Mouse (Mus musculus): Measurements from ENCODE around the gene Zcchc2.

Zcchc2 gene

DNA sequence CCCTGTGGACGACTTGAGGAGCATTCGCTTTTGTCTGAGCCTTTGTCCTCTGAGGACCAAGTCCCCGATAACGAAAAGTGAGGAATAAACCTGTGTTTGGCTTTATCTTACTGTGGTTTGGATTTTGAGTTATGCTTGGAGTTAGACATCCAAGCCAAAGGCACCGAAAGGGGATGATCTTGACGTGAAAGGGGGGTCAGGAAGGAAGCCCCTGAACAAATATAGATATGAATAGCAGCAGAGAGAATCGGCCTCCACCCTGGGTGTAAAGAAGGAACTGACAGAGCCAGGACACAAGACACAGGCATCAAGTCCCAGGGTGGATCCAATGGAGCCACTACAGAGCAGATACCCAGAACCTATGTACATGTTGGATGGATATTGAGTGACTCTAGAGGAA lies 83.9 kb downstream of the Zcchc2 start:
- DNase-seq: peak in 1 of 2 experiments; percentile 36

DNA sequence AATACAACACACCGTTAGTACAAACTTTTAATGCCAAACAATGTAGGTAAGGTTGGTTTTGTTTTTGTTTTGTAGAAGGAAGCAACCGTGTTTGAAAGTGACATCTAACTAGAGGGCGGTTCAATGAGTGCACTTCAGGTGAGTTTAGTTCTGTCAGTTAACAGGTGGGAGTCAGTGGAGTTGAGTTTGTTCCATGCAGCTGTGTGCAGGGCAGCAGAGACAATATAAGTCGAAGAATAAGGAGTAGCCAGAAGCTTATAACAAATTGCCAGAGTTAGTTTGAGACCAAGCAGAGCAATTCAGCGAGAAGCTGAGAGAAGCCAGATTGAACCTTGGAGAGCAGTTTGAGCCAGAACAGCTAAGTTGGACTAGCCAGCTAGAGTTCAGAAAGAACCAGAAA lies 84.5 kb downstream of the Zcchc2 start:
- no peak for DNase-seq

DNA sequence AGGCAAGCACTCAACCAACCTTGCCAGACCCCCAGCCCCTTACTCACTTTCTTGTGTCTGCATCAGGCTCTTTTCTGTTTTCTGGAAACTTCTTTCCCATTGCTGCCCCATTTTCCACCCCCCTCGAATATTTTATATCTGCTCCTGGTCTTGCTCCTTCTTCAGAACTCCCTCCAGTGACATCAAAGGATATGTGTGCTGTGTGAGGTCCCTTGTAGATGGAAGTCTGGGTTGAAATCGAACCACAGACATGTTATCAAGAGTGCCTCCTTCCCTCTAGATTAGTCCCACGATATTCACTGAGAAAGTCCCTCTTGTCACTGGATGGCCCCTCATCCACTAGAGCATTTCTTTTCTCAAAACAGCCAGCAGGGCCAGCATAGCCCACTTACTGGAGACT lies 86.4 kb downstream of the Zcchc2 start:
- DNase-seq: no peak

DNA sequence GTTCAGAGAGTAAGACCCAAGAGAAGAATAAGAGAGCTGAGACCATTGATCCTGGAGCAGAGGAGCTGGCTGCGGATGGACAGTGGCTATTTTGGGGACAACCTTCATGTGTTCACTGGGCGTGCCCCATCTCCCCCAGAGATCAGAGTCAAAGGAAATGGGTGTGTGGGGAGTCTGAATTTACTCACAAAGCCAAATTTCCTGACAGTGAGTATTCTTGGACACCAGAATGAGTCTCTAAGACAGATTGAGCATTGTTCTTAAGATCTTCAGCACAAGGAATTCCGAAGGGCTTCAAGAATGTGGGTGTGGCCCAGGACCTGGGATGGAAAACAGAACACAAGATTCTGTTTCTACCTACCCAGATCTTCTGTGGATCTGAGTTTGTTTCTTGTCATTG lies 87.0 kb downstream of the Zcchc2 start:
- DNase-seq: peak; percentile 34 to 61
